Mouse (Mus musculus) spleen, adult 2 months (tissue): ENCODE measurements around the gene Pomgnt1.

ENCODE experiments used
- CTCF ChIP-seq: fragments of 200-500 bp; IDR thresholded peaks from 2 replicates; pipeline ENCODE4 v1.5.1; 2011; ENCODE audit warnings: mild to moderate bottlenecking, inconsistent platforms; ENCODE audit not compliant: insufficient read depth, insufficient read length, insufficient replicate concordance; ENCODE audit errors: extremely low read depth
- POLR2A ChIP-seq: fragments of 200-500 bp; IDR thresholded peaks from 2 replicates; pipeline ENCODE4 v1.6.1; 2011; ENCODE audit warnings: low read depth, low read length, inconsistent platforms

DNA sequence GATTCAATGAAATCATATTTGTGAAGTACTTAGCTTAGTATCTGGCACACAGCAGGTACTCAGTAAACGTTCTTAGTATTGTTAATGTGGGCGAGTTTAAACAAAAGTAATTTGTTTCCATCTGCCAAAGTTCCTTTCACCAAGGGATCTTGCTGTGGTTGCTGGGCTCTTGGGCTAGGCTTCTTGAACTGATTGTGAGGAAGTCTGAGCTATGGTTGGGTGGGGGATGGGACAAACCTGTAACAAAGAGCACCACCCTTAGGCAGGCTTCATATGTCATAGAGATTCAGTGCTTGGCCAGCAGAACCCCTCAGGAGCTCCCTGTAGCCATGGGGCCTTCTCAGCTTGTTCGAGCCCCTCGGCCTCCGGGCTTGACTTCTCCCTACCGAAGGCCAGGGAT is 49.4 kb downstream of the Pomgnt1 start, which contains the start of the genes 1700042G07Rik and Gm49337:
- TF ChIP-seq CTCF, result no peak
- TF ChIP-seq POLR2A, result no peak
